Mouse (Mus musculus) neural tube, embryonic 12.5 days (tissue): ENCODE data around the gene Foxa1. TPM values are rescaled to one million over a fixed set of nuclear protein-coding genes. Genes with fewer than 3 reads are reported as not detected.

Experiments used
- ATAC-seq: fragments of 200-750 bp; cut with Nextera tagmentation; 2 replicates; pipeline ENCODE4 v1.8.0; 2017; ENCODE audit warnings: low read depth, mild to moderate bottlenecking, moderate TSS enrichment, moderate library complexity; ENCODE audit not compliant: low FRiP score
- H3K27ac ChIP-seq: fragments of 300-500 bp; sonication (generic); 2 replicates; pipeline ENCODE4 v1.5.1; 2016
- H3K27me3 ChIP-seq: fragments of 300-500 bp; sonication (generic); replicated peaks from 2 replicates; pipeline ENCODE4 v1.6.1; 2016; ENCODE audit warnings: mild to moderate bottlenecking
- H3K36me3 ChIP-seq: fragments of 300-500 bp; sonication (generic); 2 replicates; pipeline ENCODE4 v1.6.1; 2016; ENCODE audit warnings: mild to moderate bottlenecking
- H3K4me1 ChIP-seq: fragments of 300-500 bp; sonication (generic); 2 replicates; pipeline ENCODE4 v1.6.1; 2016
- H3K4me2 ChIP-seq: fragments of 300-500 bp; sonication (generic); replicated peaks from 2 replicates; pipeline ENCODE4 v1.6.1; 2016; ENCODE audit warnings: mild to moderate bottlenecking
- H3K4me3 ChIP-seq: fragments of 300-500 bp; sonication (generic); 2 replicates; pipeline ENCODE4 v1.5.1; 2016
- H3K9ac ChIP-seq: fragments of 300-500 bp; sonication (generic); 2 replicates; pipeline ENCODE4 v1.6.1; 2016; ENCODE audit warnings: mild to moderate bottlenecking
- H3K9me3 ChIP-seq: fragments of 300-500 bp; sonication (generic); 2 replicates; pipeline ENCODE4 v1.6.1; 2016; ENCODE audit warnings: mild to moderate bottlenecking
- WGBS: fragments of 180-500 bp; shearing (Covaris S2); methylation state at CpG from one replicate; pipeline ENCODE4 v1.1.7; 2016; 5-methylcytosine and 5-hydroxymethylcytosine counted together
- polyA plus RNA-seq: library from polyadenylated mRNA; unstranded; fragments of >200 nt; fragmentation: Nextera tagmentation; extraction: Ambion mirVana; gene quantifications from 2 replicates; pipeline ENCODE4 v1.2.1, GENCODE M21; 2016

The Foxa1 gene
- polyA plus RNA-seq: 1.3 and 1.8 TPM in 2 replicates

DNA sequence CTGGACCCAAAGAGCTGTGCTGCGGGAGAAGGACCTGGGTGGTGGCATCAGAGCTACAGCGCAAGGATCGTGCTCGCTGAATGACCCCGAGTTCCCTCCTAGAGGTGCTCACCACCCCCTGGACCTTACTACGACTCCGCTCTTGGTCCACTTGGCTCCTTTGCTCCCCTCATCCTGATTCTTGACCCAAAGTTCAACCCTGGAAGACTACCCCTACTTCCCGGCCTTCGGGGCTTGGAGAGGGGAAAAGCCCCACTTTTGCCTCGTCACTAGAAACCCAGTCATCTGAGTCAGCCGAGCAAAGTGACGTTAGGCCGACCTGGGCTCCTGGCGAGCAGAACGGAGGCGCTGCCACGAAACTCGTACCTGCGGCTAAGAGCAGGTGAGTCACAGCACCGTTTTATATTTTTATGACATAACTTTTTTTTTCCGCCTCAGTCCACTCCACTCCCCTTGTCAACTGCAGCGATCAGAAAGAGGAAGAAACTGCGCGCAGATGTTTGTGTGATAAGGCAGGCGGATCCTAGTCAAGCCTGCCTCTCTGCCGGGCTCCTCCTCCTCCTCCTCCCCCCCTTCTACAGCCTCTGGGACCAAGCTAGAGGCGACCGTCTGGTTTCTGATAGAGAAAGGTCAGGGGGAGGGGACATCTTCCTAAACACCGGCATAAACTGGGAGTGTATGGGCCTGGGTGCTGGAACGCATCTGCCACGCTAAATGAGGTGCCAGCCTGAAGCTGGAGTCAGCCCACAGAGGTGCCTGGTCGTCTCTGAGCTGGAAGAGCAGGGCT lies at the start of gene Foxa1:
Foxa1 (minus strand) TSS at position 502 of the 787 bp plus-strand sequence.
- no peak within 1 kb of the TSS for H3K27ac ChIP-seq
- peak within 1 kb of the TSS; percentile 39 for H3K4me3 ChIP-seq
- under 1% methylated on average over 32 of the region's 32 CpGs for WGBS
- H3K4me2 ChIP-seq: peak within 1 kb of the TSS; percentile 69
- H3K27me3 ChIP-seq: peaks cover 95% of the 10 kb centered on the region
- H3K9me3 ChIP-seq: no peaks in the 10 kb centered on the region
- ATAC-seq: peak; percentile 26; the same call in 1 of the 2 replicates
- H3K9ac ChIP-seq: no peak within 1 kb of the TSS; the same call in 1 of the 2 replicates
- H3K36me3 ChIP-seq: no peaks in the 10 kb centered on the region
- H3K4me1 ChIP-seq: peaks cover 22% of the 10 kb centered on the region

DNA sequence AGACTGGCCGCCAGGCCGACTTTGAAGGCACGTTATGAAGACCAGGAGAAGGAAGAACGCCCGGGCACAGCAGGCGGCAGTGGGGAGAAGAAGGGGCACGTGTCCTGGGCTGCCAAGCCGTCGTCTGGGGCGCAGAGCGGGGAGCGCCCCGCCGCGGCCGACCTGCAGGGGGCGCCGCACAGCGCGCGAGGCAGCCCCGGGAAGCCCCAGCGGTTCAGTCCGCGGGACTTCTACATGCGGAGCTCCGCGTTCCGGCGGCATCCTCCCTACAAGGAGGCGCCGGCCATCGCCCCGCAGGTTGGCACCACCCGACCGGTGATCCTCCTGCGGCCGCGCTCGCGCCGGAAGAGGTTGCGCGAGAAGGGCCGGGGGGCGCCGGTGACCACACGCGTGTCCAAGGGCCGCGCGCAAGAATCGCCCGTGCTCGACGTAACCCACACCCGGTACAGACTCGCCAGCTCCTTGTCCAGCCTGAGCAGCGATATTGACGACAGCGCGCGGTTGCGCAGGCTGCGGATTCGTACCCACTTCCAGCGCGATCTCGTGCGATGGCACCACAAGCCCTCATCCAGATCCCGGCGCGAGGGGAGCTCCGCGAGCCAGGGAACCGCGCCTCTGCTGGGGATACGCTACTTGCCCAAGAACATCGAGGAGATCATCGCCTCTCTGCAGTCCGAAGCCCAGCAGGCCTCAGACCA lies 29.4 kb upstream of the Foxa1 start:
- no peaks in the 10 kb centered on the region for H3K4me1 ChIP-seq
- H3K4me3 ChIP-seq: peak overlapping the region; percentile 49
- peak; percentile 92 for ATAC-seq
- WGBS: 1% methylated on average over 81 of the region's 81 CpGs
- H3K27me3 ChIP-seq: peaks cover 25% of the 10 kb centered on the region
- H3K4me2 ChIP-seq: peak overlapping the region; percentile 80
- 0 out of 2 replicates have a peak overlapping the region, but pooled peaks have one; percentile 42 for H3K9ac ChIP-seq
- H3K9me3 ChIP-seq: 0 out of 2 replicates have a peak, but pooled peaks cover 3% of the 10 kb centered on the region
- H3K36me3 ChIP-seq: no peaks in the 10 kb centered on the region
- no peak overlapping the region for H3K27ac ChIP-seq

DNA sequence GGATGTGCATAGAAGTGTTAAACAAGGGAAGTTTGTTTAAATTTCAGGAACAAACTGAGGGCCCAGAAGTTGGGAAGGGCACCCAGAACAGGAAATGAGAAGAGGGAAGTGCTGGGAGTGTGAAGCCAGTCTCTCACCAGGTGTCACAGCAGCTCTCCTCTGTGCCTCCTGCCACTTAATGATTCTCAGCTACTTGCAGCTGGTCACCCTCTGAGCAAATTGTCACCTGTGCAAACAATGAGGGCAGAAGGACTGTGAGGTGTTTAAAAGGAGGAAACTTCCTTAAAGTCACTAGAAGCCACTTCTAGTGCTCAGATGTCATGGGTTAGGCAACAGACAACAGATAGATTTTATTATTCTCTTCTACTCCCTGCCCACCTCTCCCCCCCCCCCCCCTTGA lies 25.7 kb upstream of the Foxa1 start:
- Histone ChIP-seq H3K27me3 (peaks cover 25% of the 10 kb centered on the region), H3K27ac (no peak overlapping the region), H3K4me2 (no peak overlapping the region), H3K4me3 (no peak overlapping the region), H3K4me1 (no peaks in the 10 kb centered on the region), H3K9ac (no peak overlapping the region), H3K9me3 (0 out of 2 replicates have a peak, but pooled peaks cover under 1% of the 10 kb centered on the region), H3K36me3 (no peaks in the 10 kb centered on the region)
- ATAC-seq: no peak

DNA sequence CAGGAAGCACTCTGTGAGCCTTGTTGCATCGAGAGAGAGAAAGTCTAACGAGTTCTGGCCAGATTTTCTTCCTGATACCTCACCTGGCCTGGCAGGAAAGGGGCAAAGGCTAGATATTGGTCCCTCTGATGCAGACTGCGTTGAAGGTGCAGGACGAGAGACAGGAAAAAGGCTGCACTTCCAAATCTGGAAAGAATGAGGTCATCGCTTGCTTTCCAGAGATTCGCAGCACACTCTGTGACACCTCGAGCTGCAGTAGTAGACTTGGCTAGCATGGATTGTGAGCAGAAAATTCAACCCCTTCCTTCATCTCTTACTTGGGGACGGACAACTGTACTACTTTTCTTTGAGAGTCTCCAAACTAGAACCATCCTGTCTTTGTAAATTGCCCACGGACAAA lies 25.1 kb upstream of the Foxa1 start:
- Histone ChIP-seq H3K4me1 (no peaks in the 10 kb centered on the region), H3K9ac (no peak overlapping the region), H3K36me3 (no peaks in the 10 kb centered on the region), H3K9me3 (no peaks in the 10 kb centered on the region), H3K4me3 (no peak overlapping the region), H3K27me3 (peaks cover 25% of the 10 kb centered on the region), H3K4me2 (no peak overlapping the region), H3K27ac (no peak overlapping the region)
- 47% methylated on average over 9 of the region's 9 CpGs for WGBS
- ATAC-seq: no peak

DNA sequence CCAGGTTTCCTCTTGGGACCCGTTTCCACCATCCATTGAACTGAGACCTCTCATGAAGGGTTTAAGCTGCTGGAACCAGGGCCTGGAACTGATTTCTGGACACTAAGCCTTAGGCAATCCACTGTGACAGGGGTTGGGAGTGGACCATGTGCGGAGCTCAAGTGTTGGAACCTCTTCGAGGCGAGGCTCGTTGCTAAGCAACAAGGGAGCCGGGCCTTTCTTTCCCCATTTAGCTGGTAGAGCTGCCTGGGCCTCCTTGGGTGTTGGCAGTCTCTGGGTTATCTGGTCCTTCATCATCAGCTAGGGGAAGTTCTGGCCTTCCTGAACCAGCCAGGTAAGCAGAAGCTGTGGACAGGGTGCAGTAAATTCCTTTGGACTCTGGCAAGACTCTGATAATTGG lies 17.2 kb upstream of the Foxa1 start, which contains the start of gene Ttc6:
Ttc6 (plus strand) TSS at position 205 of the 400 bp plus-strand sequence.
- Histone ChIP-seq H3K4me3 (no peak within 1 kb of the TSS), H3K27me3 (no peaks in the 10 kb centered on the region), H3K4me1 (no peaks in the 10 kb centered on the region), H3K4me2 (no peak within 1 kb of the TSS), H3K36me3 (no peaks in the 10 kb centered on the region), H3K9ac (no peak within 1 kb of the TSS), H3K9me3 (no peaks in the 10 kb centered on the region), H3K27ac (no peak within 1 kb of the TSS)
- 76% methylated on average over 6 of the region's 6 CpGs for WGBS
- no peak for ATAC-seq

DNA sequence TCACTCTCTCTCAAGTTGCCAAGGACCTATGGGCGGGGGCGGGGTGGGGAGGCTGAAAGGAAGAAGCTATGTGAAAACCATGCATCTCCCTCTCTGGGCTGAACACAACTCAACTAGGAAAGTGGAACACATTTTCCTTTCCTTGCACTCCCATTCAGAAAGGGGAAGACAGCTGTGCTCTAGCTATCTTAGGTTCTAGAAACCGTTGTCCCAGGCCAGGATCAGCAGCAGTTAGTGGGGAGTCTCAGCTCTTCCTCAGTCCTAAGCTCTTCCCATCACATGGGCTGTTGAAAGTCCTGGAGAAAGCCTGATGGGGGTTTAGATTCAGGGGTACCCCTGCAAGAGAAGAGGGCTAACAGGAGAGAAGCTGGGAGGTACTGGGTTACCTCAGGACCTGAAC lies 7.4 kb upstream of the Foxa1 start:
- H3K4me2 ChIP-seq: no peak overlapping the region
- no peaks in the 10 kb centered on the region for H3K9me3 ChIP-seq
- H3K9ac ChIP-seq: no peak overlapping the region
- H3K36me3 ChIP-seq: no peaks in the 10 kb centered on the region
- H3K4me3 ChIP-seq: no peak overlapping the region
- H3K27me3 ChIP-seq: peaks cover 71% of the 10 kb centered on the region
- no peak overlapping the region for H3K27ac ChIP-seq
- ATAC-seq: no peak
- WGBS: 32% methylated on average over 3 of the region's 3 CpGs
- H3K4me1 ChIP-seq: no peaks in the 10 kb centered on the region

DNA sequence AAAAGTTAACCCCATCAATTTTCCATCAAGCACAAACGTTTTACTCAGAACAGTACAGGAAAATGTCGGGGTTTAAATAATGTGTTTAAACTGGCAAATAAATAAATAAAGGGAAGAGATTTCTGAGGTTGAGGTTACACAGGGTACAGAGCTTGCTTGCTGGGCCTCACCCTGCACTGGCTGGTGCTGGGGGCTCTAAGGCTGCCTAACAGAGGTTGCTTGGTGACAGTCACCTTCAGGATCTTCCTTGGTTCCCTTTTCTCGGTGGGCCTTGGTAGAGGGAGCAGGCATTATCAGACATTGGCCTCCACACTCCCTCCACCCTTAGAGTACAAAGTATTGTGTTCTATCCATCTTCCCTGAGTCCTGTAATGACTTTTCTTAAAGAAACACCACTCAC lies 5.6 kb upstream of the Foxa1 start:
- no peak for ATAC-seq
- WGBS: 10% methylated on average over 3 of the region's 3 CpGs
- Histone ChIP-seq H3K9ac (no peak overlapping the region), H3K36me3 (no peaks in the 10 kb centered on the region), H3K27ac (no peak overlapping the region), H3K9me3 (no peaks in the 10 kb centered on the region), H3K27me3 (peaks cover 89% of the 10 kb centered on the region), H3K4me1 (no peaks in the 10 kb centered on the region), H3K4me2 (no peak overlapping the region), H3K4me3 (no peak overlapping the region)

DNA sequence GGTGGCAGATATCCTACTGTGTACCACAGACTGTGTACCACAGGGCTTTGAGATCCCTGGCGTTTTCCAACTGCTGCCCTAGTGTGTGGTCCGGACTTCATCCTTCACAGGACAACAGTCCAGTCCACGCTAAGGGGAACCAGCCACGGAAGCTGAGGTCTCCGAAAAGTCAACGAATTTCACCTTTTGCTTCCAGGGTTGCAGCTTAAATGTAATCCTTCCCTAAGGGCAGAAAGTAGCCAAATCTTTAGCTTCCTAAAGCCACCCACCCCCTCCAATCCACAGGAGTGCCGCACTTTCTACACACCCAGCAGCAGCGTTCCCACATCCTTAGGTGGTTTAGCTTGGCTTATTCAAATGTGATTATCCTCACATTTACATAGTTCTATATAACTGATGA lies 4.2 kb upstream of the Foxa1 start:
- Histone ChIP-seq H3K36me3 (no peaks in the 10 kb centered on the region), H3K4me1 (peaks cover 10% of the 10 kb centered on the region), H3K27me3 (peaks cover 100% of the 10 kb centered on the region), H3K27ac (no peak overlapping the region), H3K9ac (no peak overlapping the region), H3K4me3 (no peak overlapping the region), H3K9me3 (no peaks in the 10 kb centered on the region), H3K4me2 (no peak overlapping the region)
- 2% methylated on average over 8 of the region's 8 CpGs for WGBS
- ATAC-seq: no peak

DNA sequence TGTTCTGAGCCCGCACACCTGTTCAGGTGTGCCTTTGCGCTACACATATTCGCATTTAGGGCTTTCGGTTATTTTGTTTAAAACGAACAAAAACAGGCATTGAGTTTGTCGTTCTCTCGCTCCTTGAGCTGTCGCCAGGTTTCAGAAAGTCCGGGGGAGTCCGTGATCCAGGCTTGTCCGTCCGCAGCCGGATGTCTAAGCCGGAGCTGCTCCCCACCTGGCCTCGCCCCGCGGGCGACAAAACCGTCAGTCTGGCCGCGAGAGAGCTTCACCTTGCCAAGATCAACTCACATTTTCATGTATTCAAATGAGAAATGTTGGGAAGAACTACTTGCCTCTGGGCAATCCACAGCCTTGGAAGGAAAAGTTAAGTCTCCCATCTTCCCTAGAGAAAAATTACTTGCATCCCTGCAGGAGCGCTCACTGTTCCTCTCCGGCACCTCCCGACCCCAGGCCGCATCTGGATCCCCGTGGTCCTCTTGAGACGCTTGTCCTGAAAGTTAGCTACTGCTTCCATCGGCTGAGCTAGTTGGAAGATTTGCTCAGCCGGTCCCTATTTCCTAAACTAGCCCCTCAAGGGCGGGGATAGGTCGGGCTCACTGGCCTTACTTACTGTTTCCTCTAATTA lies 3.6 kb upstream of the Foxa1 start:
- Histone ChIP-seq H3K27me3 (peaks cover 98% of the 10 kb centered on the region), H3K4me2 (no peak overlapping the region), H3K36me3 (no peaks in the 10 kb centered on the region), H3K27ac (no peak overlapping the region), H3K9me3 (no peaks in the 10 kb centered on the region), H3K4me1 (peaks cover 14% of the 10 kb centered on the region), H3K4me3 (no peak overlapping the region), H3K9ac (no peak overlapping the region)
- 2% methylated on average over 31 of the region's 31 CpGs for WGBS
- ATAC-seq: no peak

DNA sequence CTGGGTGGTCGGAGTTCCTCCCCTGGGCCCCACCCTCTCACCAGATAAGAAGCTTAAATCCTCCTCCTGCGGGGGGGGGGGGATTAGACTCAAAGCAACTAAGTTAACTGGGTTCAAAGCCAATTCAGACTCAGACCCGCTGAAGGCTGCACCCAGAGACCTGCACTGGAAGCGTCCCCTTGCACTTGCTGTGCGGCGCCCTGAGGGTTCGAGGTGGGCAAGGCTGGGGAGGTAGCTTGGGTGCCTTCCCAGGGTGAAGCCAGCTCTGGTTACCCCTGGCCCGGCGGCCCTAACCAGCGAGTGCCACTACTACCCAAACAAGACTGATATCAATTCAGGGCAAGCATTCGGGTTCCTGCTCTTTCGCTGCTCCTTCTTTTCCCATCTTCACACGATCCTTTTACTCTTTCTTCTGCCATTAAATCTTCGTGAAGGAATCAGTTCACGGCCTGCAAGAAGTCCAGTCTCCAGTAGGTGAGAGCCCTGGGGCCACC lies 3.0 kb upstream of the Foxa1 start:
- Histone ChIP-seq H3K9ac (no peak overlapping the region), H3K36me3 (no peaks in the 10 kb centered on the region), H3K27ac (no peak overlapping the region), H3K4me2 (no peak overlapping the region), H3K4me3 (no peak overlapping the region), H3K27me3 (peaks cover 98% of the 10 kb centered on the region), H3K4me1 (peaks cover 16% of the 10 kb centered on the region), H3K9me3 (no peaks in the 10 kb centered on the region)
- under 1% methylated on average over 15 of the region's 15 CpGs for WGBS
- ATAC-seq: no peak

DNA sequence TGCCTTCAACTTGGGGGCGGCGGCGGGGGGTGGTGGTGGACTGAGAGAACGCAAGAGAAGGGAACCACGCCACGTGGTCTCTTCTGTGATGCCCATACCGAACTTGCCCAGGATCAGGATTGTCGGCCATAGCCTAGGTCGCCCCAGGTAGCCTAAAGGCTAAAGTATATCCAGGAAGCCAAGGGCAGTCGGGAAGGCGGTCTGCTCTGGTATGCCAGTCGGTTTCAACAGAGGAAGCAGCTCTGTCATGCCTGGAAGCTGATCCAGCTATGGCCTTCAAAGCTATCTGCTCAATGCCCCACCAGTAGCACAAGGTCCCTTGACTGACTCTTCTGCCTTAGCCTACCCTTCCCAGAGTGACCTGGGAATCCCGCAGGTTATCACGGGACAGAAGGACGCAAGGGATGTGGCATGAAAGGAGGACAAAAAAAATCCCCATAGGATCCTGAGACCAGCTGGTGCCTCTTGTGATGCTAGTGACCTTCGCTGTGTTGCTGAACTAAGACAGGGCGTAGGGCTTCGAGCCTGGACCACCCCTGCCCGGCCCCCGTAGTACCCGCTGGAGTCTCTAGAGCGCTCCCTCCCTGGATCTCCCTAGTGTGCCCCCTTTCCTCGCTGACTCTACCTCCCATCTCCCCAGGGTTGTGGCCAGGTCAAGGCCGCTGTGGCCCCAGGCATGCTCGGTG lies 2.4 kb upstream of the Foxa1 start:
- WGBS: 2% methylated on average over 25 of the region's 25 CpGs
- ATAC-seq: no peak
- Histone ChIP-seq H3K4me3 (no peak overlapping the region), H3K27me3 (peaks cover 98% of the 10 kb centered on the region), H3K4me1 (peaks cover 16% of the 10 kb centered on the region), H3K9me3 (no peaks in the 10 kb centered on the region), H3K27ac (no peak overlapping the region), H3K9ac (no peak overlapping the region), H3K36me3 (no peaks in the 10 kb centered on the region), H3K4me2 (no peak overlapping the region)
